Mouse (Mus musculus): Measurements from ENCODE around the gene Col8a2. TPM values are rescaled to one million over a fixed set of nuclear protein-coding genes. Genes with fewer than 3 reads are reported as not detected.

The Col8a2 gene
- 5.0 and 6.0 TPM in 2 replicates for polyA plus RNA-seq (2012; rRNA removed)

- no peak for DNase-seq (ENCODE audit: low read depth)
Measured at GRCm38 (mm10) chr4:126286492-126286891, at the start of gene Col8a2. Col8a2 (plus strand) TSS chr4:126286793.

GRCm38 (mm10) chr4:126237721-126238242 is 48.8 kb upstream of the Col8a2 start:
- no peak for DNase-seq (ENCODE audit: low read depth)

- no peak for DNase-seq (ENCODE audit: low read depth)
Measured at GRCm38 (mm10) chr4:126239862-126240475, 46.6 kb upstream of the Col8a2 start.

- no peak for DNase-seq (ENCODE audit: low read depth)
Measured at GRCm38 (mm10) chr4:126241956-126242355, 44.6 kb upstream of the Col8a2 start.

GRCm38 (mm10) chr4:126242510-126242909 is 44.1 kb upstream of the Col8a2 start:
- no peak for DNase-seq (ENCODE audit: low read depth)

GRCm38 (mm10) chr4:126246202-126246889 is 40.2 kb upstream of the Col8a2 start:
- no peak for DNase-seq (ENCODE audit: low read depth)

- no peak for DNase-seq (ENCODE audit: low read depth)
Measured at GRCm38 (mm10) chr4:126248261-126248868, 38.2 kb upstream of the Col8a2 start.

- DNase-seq (ENCODE audit: low read depth): no peak
Measured at GRCm38 (mm10) chr4:126250659-126251058, 35.9 kb upstream of the Col8a2 start.

- no peak for DNase-seq (ENCODE audit: low read depth)
Measured at GRCm38 (mm10) chr4:126251655-126252254, 34.8 kb upstream of the Col8a2 start.

GRCm38 (mm10) chr4:126252411-126253237 is 34.0 kb upstream of the Col8a2 start:
- DNase-seq (ENCODE audit: low read depth): no peak

- DNase-seq (ENCODE audit: low read depth): no peak
Measured at GRCm38 (mm10) chr4:126253637-126254272, 32.8 kb upstream of the Col8a2 start.

GRCm38 (mm10) chr4:126254315-126255112 is 32.1 kb upstream of the Col8a2 start:
- DNase-seq (ENCODE audit: low read depth): no peak

GRCm38 (mm10) chr4:126255113-126256001 is 31.2 kb upstream of the Col8a2 start:
- no peak for DNase-seq (ENCODE audit: low read depth)

GRCm38 (mm10) chr4:126256131-126256791 is 30.3 kb upstream of the Col8a2 start, which contains the start of gene Map7d1:
Map7d1 (minus strand) TSS chr4:126256343.
- no peak for DNase-seq (ENCODE audit: low read depth)

GRCm38 (mm10) chr4:126256967-126257881 is 29.4 kb upstream of the Col8a2 start:
- no peak for DNase-seq (ENCODE audit: low read depth)

GRCm38 (mm10) chr4:126259063-126259462 is 27.5 kb upstream of the Col8a2 start:
- no peak for DNase-seq (ENCODE audit: low read depth)

GRCm38 (mm10) chr4:126259523-126260160 is 27.0 kb upstream of the Col8a2 start:
- no peak for DNase-seq (ENCODE audit: low read depth)
